9 mouse cellular contexts compared by ENCODE assay signal in the genomic region with DNA sequence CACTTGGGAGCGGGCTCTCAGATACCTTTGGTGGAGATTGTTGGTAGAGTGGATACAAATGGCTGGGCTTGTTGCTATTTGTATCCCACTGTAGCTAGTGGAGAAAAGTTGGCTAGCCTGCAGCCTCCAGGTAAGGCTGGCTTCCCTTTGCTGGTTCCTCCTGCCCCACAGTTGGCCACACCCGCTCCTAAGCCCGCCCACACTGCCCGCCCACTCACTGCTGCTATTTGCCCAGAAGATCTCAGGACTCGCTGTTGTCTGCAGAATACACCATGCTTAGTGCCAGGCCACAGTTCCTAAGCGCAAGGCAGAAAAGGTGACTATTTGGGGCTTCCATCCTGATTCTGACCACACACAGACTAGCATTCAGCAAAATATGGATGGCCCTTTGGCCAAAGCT. TPM values are rescaled to one million over a fixed set of nuclear protein-coding genes. Genes with fewer than 3 reads are reported as not detected.
A peak's percentile ranks its signal among the peaks of the same experiment; 100 is the strongest.
DNase-seq lines count a peak whose midpoint lies in the region; ATAC-seq and TF ChIP-seq lines count a peak whose summit lies in the region.
"Had no signal": no experiment of that assay in that cellular context is flagged by ENCODE, and none has a peak within 500 bp of the region (broad histone marks: within the 10 kb centered on the region; RNA-seq: fewer than 3 reads in every experiment).

No protein-coding gene starts in this region.

- H3K36me3 ChIP-seq in intestine, postnatal 0 days (ENCODE audit: control insufficient read depth, insufficient read depth), result no peaks in the 10 kb centered on the region
- H3K36me3 ChIP-seq in liver, embryonic 16.5 days (ENCODE audit: control insufficient read depth, insufficient read depth), result no peaks in the 10 kb centered on the region
- H3K36me3 ChIP-seq in forebrain, embryonic 12.5 days (replicated peaks), result no peaks in the 10 kb centered on the region

- H3K9ac ChIP-seq in intestine, postnatal 0 days (ENCODE audit: low read depth, low read length), result no peak overlapping the region
- no peak overlapping the region for H3K9ac ChIP-seq in liver, embryonic 16.5 days (ENCODE audit: low read depth, low read length)
- no peak overlapping the region for H3K9ac ChIP-seq in forebrain, embryonic 12.5 days

- no peak overlapping the region for H3K4me3 ChIP-seq in intestine, postnatal 0 days (ENCODE audit: low read depth, low read length)
- no peak overlapping the region for H3K4me3 ChIP-seq in liver, embryonic 16.5 days (ENCODE audit: low read depth, low read length)
- H3K4me3 ChIP-seq in forebrain, embryonic 12.5 days (replicated peaks), result no peak overlapping the region

- DNase-seq in frontal cortex, postnatal 14 days (ENCODE audit: low spot score in 2 of 2), result no peak
- DNase-seq in urinary bladder, postnatal 36 days (ENCODE audit: low spot score in 2 of 2), result peak; percentile 27 to 67
- DNase-seq in urinary bladder, postnatal 25 days (ENCODE audit: low spot score), result no peak
- peak; percentile 74 to 83 for DNase-seq in spleen, postnatal 4 days (ENCODE audit: low spot score in 2 of 2)

- peak overlapping the region; percentile 1; the same call in 1 of the 2 replicates for H3K27ac ChIP-seq in intestine, postnatal 0 days (ENCODE audit: low read depth, low read length)
- H3K27ac ChIP-seq in liver, embryonic 16.5 days (ENCODE audit: low read length), result no peak overlapping the region; the same call in 1 of the 2 replicates
- no peak overlapping the region for H3K27ac ChIP-seq in forebrain, embryonic 12.5 days
- H3K27ac ChIP-seq: macrophage had no signal

- WGBS in intestine, postnatal 0 days, result 21% methylated on average over 6 of the region's 6 CpGs
- 10% methylated on average over 6 of the region's 6 CpGs for WGBS in liver, embryonic 16.5 days (ENCODE audit: insufficient replicate concordance)
- 27% methylated on average over 6 of the region's 6 CpGs for WGBS in forebrain, embryonic 12.5 days

- no peak for TF ChIP-seq CTCF in intestine, postnatal 0 days (IDR thresholded peaks at IDR 0.05; ENCODE audit: low read depth)

- peaks cover 6% of the 10 kb centered on the region for H3K4me1 ChIP-seq in intestine, postnatal 0 days (replicated peaks; ENCODE audit: control insufficient read depth, insufficient read depth, low read length)
- peaks cover 42% of the 10 kb centered on the region for H3K4me1 ChIP-seq in liver, embryonic 16.5 days (ENCODE audit: control insufficient read depth, low read depth, low read length)
- H3K4me1 ChIP-seq in forebrain, embryonic 12.5 days, result peaks cover 34% of the 10 kb centered on the region

- no peaks in the 10 kb centered on the region for H3K9me3 ChIP-seq in intestine, postnatal 0 days (ENCODE audit: control insufficient read depth)
- H3K9me3 ChIP-seq in liver, embryonic 16.5 days (replicated peaks; ENCODE audit: control insufficient read depth, low read length), result no peaks in the 10 kb centered on the region
- no peaks in the 10 kb centered on the region for H3K9me3 ChIP-seq in forebrain, embryonic 12.5 days

- H3K27me3 ChIP-seq in intestine, postnatal 0 days (replicated peaks; ENCODE audit: control insufficient read depth, insufficient read depth, low read length), result no peaks in the 10 kb centered on the region
- peaks cover 12% of the 10 kb centered on the region for H3K27me3 ChIP-seq in liver, embryonic 16.5 days (ENCODE audit: control insufficient read depth, insufficient read depth, low read depth, low read length)
- H3K27me3 ChIP-seq in forebrain, embryonic 12.5 days, result peaks cover 33% of the 10 kb centered on the region

- peak overlapping the region; percentile 49 for H3K4me2 ChIP-seq in intestine, postnatal 0 days (replicated peaks; ENCODE audit: low read depth)
- no peak overlapping the region for H3K4me2 ChIP-seq in liver, embryonic 16.5 days (ENCODE audit: low read depth, low read length)
- no peak overlapping the region for H3K4me2 ChIP-seq in forebrain, embryonic 12.5 days

- ATAC-seq in frontal cortex, adult (ENCODE audit: low TSS enrichment), result peak; percentile 17; the same call in 1 of the 2 replicates
- ATAC-seq in intestine, postnatal 0 days, result peak; percentile 31
- peak; percentile 26; the same call in 1 of the 2 replicates for ATAC-seq in liver, embryonic 16.5 days (ENCODE audit: low read depth)
- ATAC-seq in forebrain, embryonic 12.5 days (ENCODE audit: low FRiP score), result no peak

RNA-seq across cellular contexts. Expression of gene Brd2, which starts 5.0 kb away (rescaled TPM):
- polyA plus RNA-seq in intestine, postnatal 0 days (2015; fragmentation: Nextera tagmentation; extraction: Ambion mirVana), result 51.8 and 60.0 TPM in 2 replicates
- polyA plus RNA-seq in liver, embryonic 16.5 days (2015; fragmentation: Nextera tagmentation; extraction: Ambion mirVana), result 32.0 and 35.8 TPM in 2 replicates
- polyA plus RNA-seq in forebrain, embryonic 12.5 days (2016; fragmentation: Nextera tagmentation; extraction: Ambion mirVana), result 138 and 146 TPM in 2 replicates

RNA-seq across cellular contexts. Expression of gene H2-DMa, which starts 8.1 kb away (rescaled TPM):
- 15.2 and 16.7 TPM in 2 replicates for polyA plus RNA-seq in intestine, postnatal 0 days (2015; fragmentation: Nextera tagmentation; extraction: Ambion mirVana)
- polyA plus RNA-seq in liver, embryonic 16.5 days (2015; fragmentation: Nextera tagmentation; extraction: Ambion mirVana), result 5.3 and 5.5 TPM in 2 replicates
- polyA plus RNA-seq in forebrain, embryonic 12.5 days (2016; fragmentation: Nextera tagmentation; extraction: Ambion mirVana), result 9.1 and 9.6 TPM in 2 replicates

RNA-seq across cellular contexts. Expression of gene H2-DMb2, which starts 15.6 kb away (rescaled TPM):
- 0.97 and 0.98 TPM in 2 replicates for polyA plus RNA-seq in intestine, postnatal 0 days (2015; fragmentation: Nextera tagmentation; extraction: Ambion mirVana)
- 0.74 and 1.0 TPM in 2 replicates for polyA plus RNA-seq in liver, embryonic 16.5 days (2015; fragmentation: Nextera tagmentation; extraction: Ambion mirVana)
- not detected in 2 replicates for polyA plus RNA-seq in forebrain, embryonic 12.5 days (2016; fragmentation: Nextera tagmentation; extraction: Ambion mirVana)

RNA-seq across cellular contexts. Expression of gene H2-DMb1, which starts 25.4 kb away (rescaled TPM):
- 5.1 and 6.4 TPM in 2 replicates for polyA plus RNA-seq in intestine, postnatal 0 days (2015; fragmentation: Nextera tagmentation; extraction: Ambion mirVana)
- 1.3 and 1.5 TPM in 2 replicates for polyA plus RNA-seq in liver, embryonic 16.5 days (2015; fragmentation: Nextera tagmentation; extraction: Ambion mirVana)
- 0.38 and 0.69 TPM in 2 replicates for polyA plus RNA-seq in forebrain, embryonic 12.5 days (2016; fragmentation: Nextera tagmentation; extraction: Ambion mirVana)

RNA-seq across cellular contexts. Expression of gene H2-Oa, which starts 35.3 kb away (rescaled TPM):
- 0.25 and 0.90 TPM in 2 replicates for polyA plus RNA-seq in intestine, postnatal 0 days (2015; fragmentation: Nextera tagmentation; extraction: Ambion mirVana)
- 0.43 and 0.57 TPM in 2 replicates for polyA plus RNA-seq in liver, embryonic 16.5 days (2015; fragmentation: Nextera tagmentation; extraction: Ambion mirVana)
- polyA plus RNA-seq in forebrain, embryonic 12.5 days (2016; fragmentation: Nextera tagmentation; extraction: Ambion mirVana), result 0.27 and 0.41 TPM in 2 replicates

Comparison
In these comparisons a context has a peak if more than half of its experiments do, and no peak if none do; other contexts are left out.
1. DNase-seq: peak in urinary bladder, postnatal 36 days (2 of 2) and spleen, postnatal 4 days (2 of 2); none in frontal cortex, postnatal 14 days (0 of 2) and urinary bladder, postnatal 25 days (single experiment).